Mouse (Mus musculus): ENCODE data around the gene Abcg4.
A peak's percentile ranks its signal among the peaks of the same experiment; 100 is the strongest.
"Not testable (repeated sequence)": the region's sequence is repeated elsewhere in the genome, so short reads cannot be mapped to it uniquely, and the experiment has no call there.

The Abcg4 gene

GRCm38 (mm10) chr9:44288076-44288958, at the start of gene Abcg4:
TSS of gene Abcg4 (minus strand) at chr9:44288615.
- DNase-seq (ENCODE audit: extremely low spot score), result peak; percentile 39

GRCm38 (mm10) chr9:44337436-44338169, 49.2 kb upstream of the Abcg4 start:
- peak; percentile 36 for DNase-seq (ENCODE audit: extremely low spot score)

GRCm38 (mm10) chr9:44336964-44337363, 48.5 kb upstream of the Abcg4 start:
- DNase-seq (ENCODE audit: extremely low spot score), result peak; percentile 55

GRCm38 (mm10) chr9:44336513-44336912, 48.1 kb upstream of the Abcg4 start:
- DNase-seq (ENCODE audit: extremely low spot score), result not testable (repeated sequence)

- no peak for DNase-seq (ENCODE audit: extremely low spot score)
Measured at GRCm38 (mm10) chr9:44336093-44336406, 47.6 kb upstream of the Abcg4 start.

GRCm38 (mm10) chr9:44335331-44336092, 47.1 kb upstream of the Abcg4 start:
- peak; percentile 66 for DNase-seq (ENCODE audit: extremely low spot score)

- peak; percentile 99 for DNase-seq (ENCODE audit: extremely low spot score)
Measured at GRCm38 (mm10) chr9:44334396-44335330, 46.2 kb upstream of the Abcg4 start, which contains the start of gene H2afx. TSS of gene H2afx (plus strand) at chr9:44334694.

GRCm38 (mm10) chr9:44332918-44333638, 44.7 kb upstream of the Abcg4 start:
- DNase-seq (ENCODE audit: extremely low spot score), result no peak

GRCm38 (mm10) chr9:44330736-44331135, 42.3 kb upstream of the Abcg4 start:
- no peak for DNase-seq (ENCODE audit: extremely low spot score)

- no peak for DNase-seq (ENCODE audit: extremely low spot score)
Measured at GRCm38 (mm10) chr9:44327926-44328325, 39.5 kb upstream of the Abcg4 start.

GRCm38 (mm10) chr9:44327064-44327711, 38.8 kb upstream of the Abcg4 start:
- no peak for DNase-seq (ENCODE audit: extremely low spot score)

- DNase-seq (ENCODE audit: extremely low spot score), result peak; percentile 84
Measured at GRCm38 (mm10) chr9:44326371-44327063, 38.1 kb upstream of the Abcg4 start.

- DNase-seq (ENCODE audit: extremely low spot score), result no peak
Measured at GRCm38 (mm10) chr9:44325768-44326370, 37.5 kb upstream of the Abcg4 start, which contains the start of gene Dpagt1. TSS of gene Dpagt1 (plus strand) at chr9:44326019.

GRCm38 (mm10) chr9:44325032-44325767, 36.8 kb upstream of the Abcg4 start:
- DNase-seq (ENCODE audit: extremely low spot score), result not testable (repeated sequence)

- no peak for DNase-seq (ENCODE audit: extremely low spot score)
Measured at GRCm38 (mm10) chr9:44324147-44324546, 35.7 kb upstream of the Abcg4 start.

- DNase-seq (ENCODE audit: extremely low spot score), result not testable (repeated sequence)
Measured at GRCm38 (mm10) chr9:44323656-44324055, 35.2 kb upstream of the Abcg4 start.

- DNase-seq (ENCODE audit: extremely low spot score), result no peak
Measured at GRCm38 (mm10) chr9:44320799-44321133, 32.4 kb upstream of the Abcg4 start.
